35 mouse cellular contexts compared by ENCODE assay signal in the genomic region with DNA sequence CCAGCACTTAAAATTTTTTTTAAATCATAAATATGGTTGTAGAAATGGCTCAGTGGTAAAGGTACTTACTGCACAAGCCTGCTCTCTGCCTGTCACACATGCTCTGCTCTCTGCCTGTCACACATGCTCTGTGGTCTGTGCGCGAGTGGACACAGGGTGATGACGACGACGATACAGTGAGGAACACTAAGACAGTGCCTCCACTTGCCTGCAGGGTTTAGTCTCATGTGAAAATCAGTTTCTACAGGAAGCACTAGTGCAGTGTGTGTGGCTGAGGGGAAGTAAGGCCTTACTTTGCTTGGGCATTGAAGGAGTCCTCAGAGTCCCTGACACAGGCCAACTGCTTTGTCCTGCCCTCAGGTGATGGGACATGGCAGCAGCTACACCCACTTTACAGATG. TPM values are rescaled to one million over a fixed set of nuclear protein-coding genes. Genes with fewer than 3 reads are reported as not detected.
DNase-seq lines count a peak whose midpoint lies in the region; ATAC-seq lines count a peak whose summit lies in the region.
"Had no signal": no experiment of that assay in that cellular context is flagged by ENCODE, and none has a peak within 500 bp of the region (broad histone marks: within the 10 kb centered on the region; RNA-seq: fewer than 3 reads in every experiment).

No protein-coding gene starts in this region.

- peak; percentile 49 for DNase-seq in T-cell, adult 2 months (ENCODE audit: low spot score)
- DNase-seq in naive thymus-derived CD4-positive, alpha-beta T cell, adult 2 months (ENCODE audit: low read depth): peak; percentile 60
- no peak for DNase-seq in neural tube, embryonic 10.5 days (ENCODE audit: extremely low spot score, low spot score)
- no peak for DNase-seq in adrenal gland, adult 18-20 months (ENCODE audit: low spot score in 2 of 2)
- no peak for DNase-seq in kidney, adult 18-20 months
- DNase-seq: adrenal gland, postnatal 10 days; adrenal gland, postnatal 36 days; cerebellum, adult 11 months; cerebellum, adult 2 months; cerebellum, adult 9-11 months; cerebellum, postnatal 25 days; embryo, embryonic 11 days; gastrocnemius, adult 2 months; gastrocnemius, postnatal 14 days had no signal

- H3K4me1 ChIP-seq in megakaryocyte, embryonic 14.5 days: peaks cover 5% of the 10 kb centered on the region; the same call in 1 of the 2 replicates
- H3K4me1 ChIP-seq in kidney, embryonic 14.5 days (ENCODE audit: control insufficient read depth, insufficient read depth, low read length): no peaks in the 10 kb centered on the region
- H3K4me1 ChIP-seq: embryonic facial prominence, embryonic 10.5 days; embryonic facial prominence, embryonic 13.5 days; forebrain, embryonic 13.5 days; hindbrain, embryonic 12.5 days had no signal

- peak; percentile 82 for ATAC-seq in granulocyte monocyte progenitor cell, adult 5-6 weeks (replicated peaks; ENCODE audit: poor library complexity, severe bottlenecking)
- ATAC-seq in kidney, embryonic 14.5 days (ENCODE audit: low FRiP score, low TSS enrichment): no peak
- ATAC-seq: activated CD4-positive, CD25-positive, alpha-beta regulatory T cell, adult 4 months; CD4-positive, CD25-positive, alpha-beta regulatory T cell, adult 4 months; forebrain, embryonic 13.5 days; forebrain, embryonic 16.5 days; hindbrain, postnatal 0 days; inflammation-experienced regulatory T-cells, adult 6 months; intestine, embryonic 16.5 days had no signal

- no peak overlapping the region for H3K4me2 ChIP-seq in kidney, embryonic 14.5 days (replicated peaks; ENCODE audit: low read depth, low read length)
- H3K4me2 ChIP-seq: embryonic facial prominence, embryonic 13.5 days; forebrain, embryonic 13.5 days; heart, embryonic 11.5 days; hindbrain, embryonic 12.5 days had no signal

- WGBS in kidney, embryonic 14.5 days: 94% methylated on average over 5 of the region's 5 CpGs

- H3K36me3 ChIP-seq in megakaryocyte, embryonic 14.5 days (replicated peaks; ENCODE audit: low read length): no peaks in the 10 kb centered on the region
- no peaks in the 10 kb centered on the region for H3K36me3 ChIP-seq in kidney, embryonic 14.5 days (ENCODE audit: control insufficient read depth, insufficient read depth, low read length)
- H3K36me3 ChIP-seq: embryonic facial prominence, embryonic 10.5 days; forebrain, embryonic 10.5 days; hindbrain, embryonic 12.5 days had no signal

- no peak overlapping the region for H3K27ac ChIP-seq in kidney, embryonic 14.5 days (ENCODE audit: low read depth, low read length)
- H3K27ac ChIP-seq: embryonic facial prominence, embryonic 10.5 days; embryonic facial prominence, embryonic 13.5 days; forebrain, embryonic 10.5 days; forebrain, embryonic 13.5 days; gastrocnemius, adult 2 months; hindbrain, embryonic 12.5 days; hindbrain, postnatal 0 days had no signal

- H3K27me3 ChIP-seq in megakaryocyte, embryonic 14.5 days (replicated peaks): peaks cover 24% of the 10 kb centered on the region
- no peaks in the 10 kb centered on the region for H3K27me3 ChIP-seq in kidney, embryonic 14.5 days (ENCODE audit: control insufficient read depth, insufficient read depth, low read length)
- H3K27me3 ChIP-seq: embryonic facial prominence, embryonic 13.5 days; forebrain, embryonic 13.5 days; hindbrain, embryonic 12.5 days had no signal

- no peak overlapping the region for H3K9ac ChIP-seq in kidney, embryonic 14.5 days (ENCODE audit: low read depth, low read length)
- H3K9ac ChIP-seq: embryonic facial prominence, embryonic 13.5 days; forebrain, embryonic 13.5 days; hindbrain, embryonic 12.5 days had no signal

- H3K9me3 ChIP-seq in megakaryocyte, embryonic 14.5 days: 0 out of 2 replicates have a peak, but pooled peaks cover 5% of the 10 kb centered on the region
- no peaks in the 10 kb centered on the region for H3K9me3 ChIP-seq in kidney, embryonic 14.5 days (ENCODE audit: control insufficient read depth, low read length)
- H3K9me3 ChIP-seq: embryonic facial prominence, embryonic 10.5 days; embryonic facial prominence, embryonic 13.5 days; forebrain, embryonic 10.5 days; forebrain, embryonic 13.5 days; hindbrain, embryonic 12.5 days had no signal

- peak overlapping the region; percentile 51 for H3K4me3 ChIP-seq in megakaryocyte, embryonic 14.5 days (replicated peaks)
- H3K4me3 ChIP-seq in kidney, embryonic 14.5 days (ENCODE audit: low read length): no peak overlapping the region
- H3K4me3 ChIP-seq: embryonic facial prominence, embryonic 10.5 days; embryonic facial prominence, embryonic 13.5 days; forebrain, embryonic 10.5 days; forebrain, embryonic 13.5 days; gastrocnemius, adult 2 months; hindbrain, embryonic 12.5 days had no signal

RNA-seq across cellular contexts. Expression of a gene that starts 14.3 kb away (rescaled TPM):
- 12.8 and 15.4 TPM in 2 replicates for total RNA-seq in granulocyte monocyte progenitor cell, adult 5-6 weeks (2014; fragmentation: Nextera tagmentation)
- total RNA-seq in granulocyte monocyte progenitor cell, adult 5-6 weeks (2017): 5.1 and 6.1 TPM in 2 replicates
- polyA plus RNA-seq in megakaryocyte, embryonic 14.5 days (2012; ENCODE audit: insufficient read depth, low replicate concordance): 7.0 and 8.3 TPM in 2 replicates
- total RNA-seq in adrenal gland, adult 18-20 months (2021): 100 to 1,000 TPM; 112 to 124 TPM
- polyA plus RNA-seq in kidney, embryonic 14.5 days (2014; fragmentation: Nextera tagmentation; extraction: Ambion mirVana): 27.9 and 40.4 TPM in 2 replicates
- total RNA-seq: MEL had no signal

RNA-seq across cellular contexts. Expression of a gene that starts 22.2 kb away (rescaled TPM):
- total RNA-seq in granulocyte monocyte progenitor cell, adult 5-6 weeks (2014; fragmentation: Nextera tagmentation): not detected in 2 replicates
- total RNA-seq in granulocyte monocyte progenitor cell, adult 5-6 weeks (2017): 0.98 TPM in 1 of 2 replicates, not detected in the other
- not detected in 2 replicates for polyA plus RNA-seq in megakaryocyte, embryonic 14.5 days (2012; ENCODE audit: insufficient read depth, low replicate concordance)
- 10 to 100 TPM; 12.7 to 13.2 TPM for total RNA-seq in adrenal gland, adult 18-20 months (2021)
- 6.3 and 6.9 TPM in 2 replicates for polyA plus RNA-seq in kidney, embryonic 14.5 days (2014; fragmentation: Nextera tagmentation; extraction: Ambion mirVana)
- total RNA-seq: hematopoietic stem cell, adult 5-6 weeks had no signal
- polyA plus RNA-seq: activated CD4-positive, CD25-positive, alpha-beta regulatory T cell, adult 4 months; CD4-positive, CD25-positive, alpha-beta regulatory T cell, adult 4 months; inflammation-experienced regulatory T-cells, adult 6 months had no signal

RNA-seq across cellular contexts. Expression of a gene that starts 22.9 kb away (rescaled TPM):
- total RNA-seq in granulocyte monocyte progenitor cell, adult 5-6 weeks (2014; fragmentation: Nextera tagmentation): 63.7 and 74.9 TPM in 2 replicates
- total RNA-seq in granulocyte monocyte progenitor cell, adult 5-6 weeks (2017): 60.0 and 122 TPM in 2 replicates
- 8.5 and 23.7 TPM in 2 replicates for polyA plus RNA-seq in megakaryocyte, embryonic 14.5 days (2012; ENCODE audit: insufficient read depth, low replicate concordance)
- 10 to 100 TPM; 61.9 to 81.4 TPM for total RNA-seq in adrenal gland, adult 18-20 months (2021)
- polyA plus RNA-seq in kidney, embryonic 14.5 days (2014; fragmentation: Nextera tagmentation; extraction: Ambion mirVana): 87.8 and 108 TPM in 2 replicates

RNA-seq across cellular contexts. Expression of a gene that starts 27.0 kb away (rescaled TPM):
- not detected in 2 replicates for total RNA-seq in granulocyte monocyte progenitor cell, adult 5-6 weeks (2014; fragmentation: Nextera tagmentation)
- total RNA-seq in granulocyte monocyte progenitor cell, adult 5-6 weeks (2017): not detected in 2 replicates
- 0.84 and 8.2 TPM in 2 replicates for polyA plus RNA-seq in megakaryocyte, embryonic 14.5 days (2012; ENCODE audit: insufficient read depth, low replicate concordance)
- 10 to 100 TPM; 40.8 to 47.1 TPM for total RNA-seq in adrenal gland, adult 18-20 months (2021)
- polyA plus RNA-seq in kidney, embryonic 14.5 days (2014; fragmentation: Nextera tagmentation; extraction: Ambion mirVana): 5.2 and 5.9 TPM in 2 replicates
- polyA plus RNA-seq: C2C12 had no signal

RNA-seq across cellular contexts. Expression of a gene that starts 30.9 kb away (rescaled TPM):
- not detected in 2 replicates for total RNA-seq in granulocyte monocyte progenitor cell, adult 5-6 weeks (2014; fragmentation: Nextera tagmentation)
- 0.30 TPM in 1 of 2 replicates, not detected in the other for total RNA-seq in granulocyte monocyte progenitor cell, adult 5-6 weeks (2017)
- not detected in 2 replicates for polyA plus RNA-seq in megakaryocyte, embryonic 14.5 days (2012; ENCODE audit: insufficient read depth, low replicate concordance)
- under 1 TPM; 0.70 to 0.96 TPM for total RNA-seq in adrenal gland, adult 18-20 months (2021)
- 0.38 and 0.46 TPM in 2 replicates for polyA plus RNA-seq in kidney, embryonic 14.5 days (2014; fragmentation: Nextera tagmentation; extraction: Ambion mirVana)
- total RNA-seq: gastrocnemius, adult 2 months; gastrocnemius, postnatal 14 days; heart, adult 8-10 months; heart, postnatal 25 days; hindbrain, postnatal 0 days had no signal
- polyA plus RNA-seq: activated CD4-positive, CD25-positive, alpha-beta regulatory T cell, adult 4 months; CD4-positive, CD25-positive, alpha-beta regulatory T cell, adult 4 months; forebrain, embryonic 13.5 days; forebrain, embryonic 16.5 days; heart, postnatal 0 days; inflammation-experienced regulatory T-cells, adult 6 months had no signal

Comparison
In these comparisons a context has a peak if more than half of its experiments do, and no peak if none do; other contexts are left out.
1. DNase-seq: peak in T-cell, adult 2 months (single experiment) and naive thymus-derived CD4-positive, alpha-beta T cell, adult 2 months (single experiment); none in neural tube, embryonic 10.5 days (single experiment), adrenal gland, adult 18-20 months (0 of 2) and kidney, adult 18-20 months (single experiment).
2. RNA of a gene that starts 14.3 kb away (total RNA-seq): 112 to 124 TPM in adrenal gland, adult 18-20 months; 5.1 to 15.4 TPM in granulocyte monocyte progenitor cell, adult 5-6 weeks; every median in the first group is over 4 times any median in the second.
3. RNA of a gene that starts 22.2 kb away (total RNA-seq): 12.7 to 13.2 TPM in adrenal gland, adult 18-20 months; 0.98 TPM in granulocyte monocyte progenitor cell, adult 5-6 weeks; every median in the first group is over 4 times any median in the second.